ENCODE assay signal across 34 mouse cellular contexts in genomic region chr17:48256575-48256974, GRCm38 (mm10). TPM values are rescaled to one million over a fixed set of nuclear protein-coding genes. Genes with fewer than 3 reads are reported as not detected.
"Had no signal": no experiment of that assay in that cellular context is flagged by ENCODE, and none has a peak within 500 bp of the region (broad histone marks: within the 10 kb centered on the region; RNA-seq: fewer than 3 reads in every experiment).

No protein-coding gene starts in this region.

- H3K9ac ChIP-seq: embryonic facial prominence, embryonic 12.5 days; embryonic facial prominence, embryonic 13.5 days; embryonic facial prominence, embryonic 15.5 days; forebrain, embryonic 12.5 days; forebrain, embryonic 13.5 days; forebrain, embryonic 15.5 days; forebrain, postnatal 0 days had no signal

- H3K4me1 ChIP-seq: embryonic facial prominence, embryonic 10.5 days; embryonic facial prominence, embryonic 12.5 days; embryonic facial prominence, embryonic 13.5 days; embryonic facial prominence, embryonic 15.5 days; forebrain, embryonic 10.5 days; forebrain, embryonic 15.5 days had no signal

- H3K4me2 ChIP-seq: embryonic facial prominence, embryonic 12.5 days; embryonic facial prominence, embryonic 13.5 days; embryonic facial prominence, embryonic 15.5 days; forebrain, embryonic 12.5 days; forebrain, embryonic 13.5 days; forebrain, embryonic 15.5 days had no signal

- DNase-seq: cerebellum, adult 2 months; cerebellum, adult 8-10 months; cerebellum, adult 9-10 months; cerebellum, adult 9-11 months; cerebellum, postnatal 10 days; cerebellum, postnatal 14 days; cerebellum, postnatal 25 days; cerebellum, postnatal 36 days; embryo, embryonic 11 days; forebrain, postnatal 0 days; gastrocnemius, adult 2 months; gastrocnemius, postnatal 10 days; gastrocnemius, postnatal 14 days; gastrocnemius, postnatal 25 days; gastrocnemius, postnatal 36 days; heart, adult 11 months; heart, adult 18-20 months; heart, adult 2 months had no signal

- H3K9me3 ChIP-seq: embryonic facial prominence, embryonic 12.5 days; embryonic facial prominence, embryonic 15.5 days; forebrain, embryonic 15.5 days had no signal

- H3K4me3 ChIP-seq: embryonic facial prominence, embryonic 10.5 days; embryonic facial prominence, embryonic 12.5 days; embryonic facial prominence, embryonic 13.5 days; embryonic facial prominence, embryonic 15.5 days; erythroblast, embryonic 14.5 days; forebrain, embryonic 10.5 days; forebrain, embryonic 12.5 days; forebrain, embryonic 13.5 days; forebrain, embryonic 15.5 days; gastrocnemius, adult 2 months; heart, adult 2 months had no signal

- H3K27ac ChIP-seq: embryonic facial prominence, embryonic 10.5 days; embryonic facial prominence, embryonic 12.5 days; embryonic facial prominence, embryonic 13.5 days; embryonic facial prominence, embryonic 15.5 days; forebrain, embryonic 10.5 days; forebrain, embryonic 12.5 days; forebrain, embryonic 13.5 days; forebrain, embryonic 15.5 days; gastrocnemius, adult 2 months; heart, adult 2 months had no signal

- ATAC-seq: forebrain, embryonic 13.5 days; forebrain, embryonic 14.5 days; forebrain, embryonic 15.5 days; forebrain, embryonic 16.5 days; forebrain, postnatal 0 days had no signal

- H3K27me3 ChIP-seq: embryonic facial prominence, embryonic 12.5 days; embryonic facial prominence, embryonic 13.5 days; embryonic facial prominence, embryonic 15.5 days; forebrain, embryonic 13.5 days; forebrain, embryonic 15.5 days had no signal

- H3K36me3 ChIP-seq: embryonic facial prominence, embryonic 10.5 days; embryonic facial prominence, embryonic 12.5 days; embryonic facial prominence, embryonic 13.5 days; embryonic facial prominence, embryonic 15.5 days; forebrain, embryonic 10.5 days; forebrain, embryonic 12.5 days; forebrain, embryonic 15.5 days had no signal

RNA-seq across cellular contexts. Expression of gene Treml4, which starts 7.5 kb away (rescaled TPM):
- polyA plus RNA-seq: embryonic facial prominence, embryonic 11.5 days; forebrain, embryonic 10.5 days; forebrain, embryonic 11.5 days; forebrain, embryonic 15.5 days; forebrain, embryonic 16.5 days; forebrain, postnatal 0 days had no signal

RNA-seq across cellular contexts. Expression of gene Trem3, which starts 9.0 kb away (rescaled TPM):
- polyA plus RNA-seq: cerebellum, adult 2 months; embryonic facial prominence, embryonic 10.5 days; embryonic facial prominence, embryonic 12.5 days; embryonic facial prominence, embryonic 13.5 days; embryonic facial prominence, embryonic 15.5 days; erythroblast, embryonic 14.5 days; forebrain, embryonic 10.5 days; forebrain, embryonic 11.5 days; forebrain, embryonic 12.5 days; forebrain, embryonic 13.5 days; forebrain, embryonic 14.5 days; forebrain, embryonic 15.5 days; forebrain, embryonic 16.5 days; forebrain, postnatal 0 days; gonadal fat pad, adult 2 months; heart, adult 2 months had no signal

RNA-seq across cellular contexts. Expression of gene Trem1, which starts 24.0 kb away (rescaled TPM):
- polyA plus RNA-seq: cortical plate, adult 2 months; embryonic facial prominence, embryonic 10.5 days; embryonic facial prominence, embryonic 15.5 days; erythroblast, embryonic 14.5 days; forebrain, embryonic 10.5 days; forebrain, embryonic 11.5 days; forebrain, embryonic 12.5 days; forebrain, embryonic 14.5 days; forebrain, embryonic 15.5 days; forebrain, embryonic 16.5 days; frontal cortex, adult 2 months had no signal

RNA-seq across cellular contexts. Expression of gene Treml2, which starts 42.7 kb away (rescaled TPM):
- polyA plus RNA-seq: forebrain, embryonic 14.5 days; forebrain, embryonic 16.5 days had no signal

RNA-seq across cellular contexts. Expression of gene B430306N03Rik, which starts 59.4 kb away (rescaled TPM):
- polyA plus RNA-seq: embryonic facial prominence, embryonic 10.5 days; embryonic facial prominence, embryonic 11.5 days; embryonic facial prominence, embryonic 13.5 days; forebrain, embryonic 11.5 days; forebrain, embryonic 12.5 days; forebrain, embryonic 14.5 days; forebrain, embryonic 16.5 days had no signal
